Mouse (Mus musculus) E14TG2a.4 (cell line): ENCODE results near the gene Tspo2.

Experiments used
- H3K27me3 ChIP-seq: 2 replicates; pipeline ENCODE4 v1.6.1; 2014; ENCODE audit warnings: low read length, control low read depth; ENCODE audit not compliant: insufficient read depth
- H3K36me3 ChIP-seq: 2 replicates; pipeline ENCODE4 v1.6.1; 2014; ENCODE audit warnings: low read length, control low read depth; ENCODE audit not compliant: insufficient read depth
- H3K4me1 ChIP-seq: replicated peaks from 2 replicates; pipeline ENCODE4 v1.6.1; 2014; ENCODE audit warnings: low read depth, low read length, control low read depth
- H3K4me3 ChIP-seq: replicated peaks from 2 replicates; pipeline ENCODE4 v1.5.1; 2014; ENCODE audit warnings: mild to moderate bottlenecking, low read length
- H3K9me3 ChIP-seq: 2 replicates; pipeline ENCODE4 v1.6.1; 2014; ENCODE audit warnings: low read length, control low read depth
- CTCF ChIP-seq: conservative IDR thresholded peaks from 2 replicates; pipeline ENCODE4 v1.5.1; 2014; ENCODE audit warnings: low read length
- NANOG ChIP-seq: IDR thresholded peaks from 2 replicates; pipeline ENCODE4 v1.6.1; 2014; ENCODE audit warnings: borderline replicate concordance, low read length, mixed read lengths
- POU5F1 ChIP-seq: IDR thresholded peaks from 2 replicates; pipeline ENCODE4 v1.6.1; 2014; ENCODE audit warnings: low read length, borderline replicate concordance

Gene Tspo2

DNA sequence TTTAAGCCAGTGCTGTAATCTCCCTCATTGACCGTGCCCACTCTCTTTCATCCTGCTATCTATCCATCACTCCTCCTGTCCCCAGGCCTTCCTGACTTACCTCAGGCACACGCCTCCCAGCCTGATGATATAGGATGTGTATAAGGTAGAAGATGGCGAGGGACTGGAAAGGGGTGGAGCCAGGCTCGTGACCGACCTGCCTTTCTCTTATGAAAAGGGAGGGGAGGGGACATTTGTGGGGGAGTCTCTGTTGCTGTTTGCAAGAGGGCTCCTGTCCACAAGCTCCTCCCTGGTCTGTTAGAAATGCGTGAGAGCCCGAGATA, at the start of gene Tspo2:
Gene Tspo2 (minus strand): TSS at position 170 of the 323 bp plus-strand sequence.
- Histone ChIP-seq H3K4me3 (no peak within 1 kb of the TSS), H3K4me1 (peaks cover 69% of the 10 kb centered on the region), H3K36me3 (no peaks in the 10 kb centered on the region), H3K27me3 (peaks cover 17% of the 10 kb centered on the region; the same call in 1 of the 2 replicates), H3K9me3 (no peaks in the 10 kb centered on the region)
- TF ChIP-seq POU5F1, result no peak
- TF ChIP-seq CTCF, result no peak
- TF ChIP-seq NANOG, result no peak

DNA sequence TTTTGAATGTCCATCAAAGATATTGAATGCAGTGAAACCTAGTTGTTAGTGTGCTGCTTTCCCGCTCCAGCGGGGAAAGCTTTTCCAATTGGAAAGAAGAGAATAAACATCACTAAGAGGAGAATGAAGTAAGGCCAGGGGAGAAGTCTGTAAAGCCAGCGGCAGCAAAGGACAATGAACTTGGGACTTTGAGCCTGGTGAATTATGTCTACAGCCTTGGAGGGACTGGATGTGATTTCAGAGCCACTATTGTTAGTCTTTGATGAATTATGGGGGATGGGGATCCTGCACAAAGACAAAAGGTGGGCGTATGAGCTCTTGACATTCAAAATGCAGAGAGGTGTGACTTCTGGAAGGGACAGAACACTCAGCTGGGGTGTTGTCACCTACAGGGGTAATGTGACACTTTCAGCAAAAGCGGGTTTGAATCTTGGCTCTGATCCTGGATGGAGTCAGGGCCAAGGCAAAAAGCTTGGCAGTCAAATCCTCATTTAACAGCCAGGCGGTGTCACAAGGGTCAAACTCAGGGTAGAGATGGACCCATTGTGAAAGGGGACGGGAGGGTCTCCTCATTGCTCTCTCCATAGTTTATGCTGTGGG, 49.6 kb upstream of the Tspo2 start:
- no peak for TF ChIP-seq POU5F1
- no peak for TF ChIP-seq CTCF
- no peak for TF ChIP-seq NANOG
- H3K27me3 ChIP-seq, result 0 out of 2 replicates have a peak, but pooled peaks cover 3% of the 10 kb centered on the region
- no peak overlapping the region for H3K4me3 ChIP-seq
- peaks cover 34% of the 10 kb centered on the region for H3K4me1 ChIP-seq
- no peaks in the 10 kb centered on the region for H3K36me3 ChIP-seq
- H3K9me3 ChIP-seq, result no peaks in the 10 kb centered on the region

GRCm38 (mm10) chr17:48497986-48498385, 46.7 kb upstream of the Tspo2 start:
- Histone ChIP-seq H3K36me3 (no peaks in the 10 kb centered on the region), H3K27me3 (0 out of 2 replicates have a peak, but pooled peaks cover 3% of the 10 kb centered on the region), H3K4me3 (no peak overlapping the region), H3K4me1 (peaks cover 21% of the 10 kb centered on the region), H3K9me3 (no peaks in the 10 kb centered on the region)
- TF ChIP-seq CTCF, result no peak
- no peak for TF ChIP-seq NANOG
- TF ChIP-seq POU5F1, result no peak

DNA sequence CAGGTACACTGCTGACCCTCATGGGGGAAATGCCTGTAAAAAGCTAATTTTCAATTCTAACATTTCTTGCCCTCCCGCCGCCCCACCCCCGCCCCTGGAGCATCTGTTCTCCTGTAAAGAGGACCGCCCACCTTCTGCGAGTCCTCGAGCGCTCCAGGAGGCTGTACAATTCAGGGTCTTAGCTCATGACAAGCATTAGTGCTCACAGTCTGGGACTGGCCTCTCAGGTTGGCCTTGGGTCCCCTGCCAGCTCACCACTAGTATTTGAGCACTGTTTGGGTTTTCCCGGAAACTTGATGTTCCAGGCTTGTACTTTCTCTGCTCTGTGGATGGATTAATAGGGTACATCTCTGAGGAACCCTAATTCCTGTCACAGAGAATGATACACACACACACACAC, 42.7 kb upstream of the Tspo2 start:
- H3K4me3 ChIP-seq, result no peak overlapping the region
- no peaks in the 10 kb centered on the region for H3K27me3 ChIP-seq
- peaks cover 39% of the 10 kb centered on the region for H3K4me1 ChIP-seq
- H3K9me3 ChIP-seq, result peaks cover 9% of the 10 kb centered on the region
- H3K36me3 ChIP-seq, result no peaks in the 10 kb centered on the region
- TF ChIP-seq POU5F1, result no peak
- no peak for TF ChIP-seq NANOG
- TF ChIP-seq CTCF, result no peak

DNA sequence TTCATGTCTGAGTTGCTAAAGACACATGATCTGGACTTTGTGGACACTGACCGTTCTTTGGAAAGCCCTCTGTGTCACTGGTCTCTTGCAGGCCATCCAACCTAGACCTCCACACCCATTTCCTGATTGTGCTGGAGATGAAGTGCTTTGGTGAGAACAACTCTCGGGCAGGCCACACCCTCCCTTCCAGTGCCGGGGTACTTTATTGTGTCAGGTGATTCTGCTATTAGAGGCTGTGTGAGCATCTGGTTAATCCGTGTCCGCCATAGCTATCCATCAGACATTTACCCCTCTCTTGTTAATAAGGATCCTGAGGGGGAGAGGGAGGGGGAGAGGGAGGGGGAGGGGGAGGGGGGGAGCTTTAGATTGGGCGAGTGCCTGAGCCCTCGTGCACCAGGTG, 42.3 kb upstream of the Tspo2 start:
- Histone ChIP-seq H3K4me3 (no peak overlapping the region), H3K27me3 (no peaks in the 10 kb centered on the region), H3K36me3 (no peaks in the 10 kb centered on the region), H3K4me1 (peaks cover 39% of the 10 kb centered on the region), H3K9me3 (peaks cover 13% of the 10 kb centered on the region)
- no peak for TF ChIP-seq CTCF
- TF ChIP-seq POU5F1, result no peak
- TF ChIP-seq NANOG, result no peak

- Histone ChIP-seq H3K27me3 (no peaks in the 10 kb centered on the region), H3K4me3 (0 out of 2 replicates have a peak overlapping the region, but pooled peaks have one; percentile 13), H3K9me3 (peaks cover 16% of the 10 kb centered on the region), H3K4me1 (peaks cover 39% of the 10 kb centered on the region), H3K36me3 (no peaks in the 10 kb centered on the region)
- no peak for TF ChIP-seq POU5F1
- no peak for TF ChIP-seq NANOG
- no peak for TF ChIP-seq CTCF
These were observed 41.3 kb upstream of the Tspo2 start for GRCm38 (mm10) chr17:48492621-48493020.

DNA sequence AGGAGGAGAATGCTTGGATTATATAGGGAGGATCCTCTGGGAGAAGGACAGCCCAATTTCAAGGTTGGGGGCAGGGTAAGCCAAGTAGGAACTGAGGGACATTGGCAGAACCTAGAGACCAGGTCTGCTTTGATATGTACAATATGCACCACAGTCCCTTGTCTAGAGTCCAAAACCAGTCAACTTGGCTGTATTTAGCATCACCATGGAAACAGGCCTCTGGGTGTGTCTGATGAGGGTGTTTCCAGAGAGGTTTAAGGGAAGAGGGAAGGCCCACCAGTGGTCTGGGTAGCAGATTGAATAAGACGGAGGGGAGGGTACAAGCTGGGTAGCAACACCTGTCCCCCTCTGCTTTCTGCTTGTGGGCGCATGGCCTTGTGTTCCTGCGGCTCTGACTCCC, 38.1 kb upstream of the Tspo2 start:
- no peak for TF ChIP-seq CTCF
- TF ChIP-seq NANOG, result no peak
- TF ChIP-seq POU5F1, result no peak
- no peaks in the 10 kb centered on the region for H3K27me3 ChIP-seq
- H3K36me3 ChIP-seq, result no peaks in the 10 kb centered on the region
- peaks cover 48% of the 10 kb centered on the region for H3K4me1 ChIP-seq
- no peak overlapping the region for H3K4me3 ChIP-seq
- peaks cover 16% of the 10 kb centered on the region for H3K9me3 ChIP-seq

- peaks cover 8% of the 10 kb centered on the region; the same call in 1 of the 2 replicates for H3K9me3 ChIP-seq
- TF ChIP-seq CTCF (no peak), NANOG (no peak), POU5F1 (no peak)
- H3K36me3 ChIP-seq, result no peaks in the 10 kb centered on the region
- 0 out of 2 replicates have a peak, but pooled peaks cover 11% of the 10 kb centered on the region for H3K27me3 ChIP-seq
- H3K4me3 ChIP-seq, result no peak overlapping the region
- peaks cover 27% of the 10 kb centered on the region for H3K4me1 ChIP-seq
These were observed 32.9 kb upstream of the Tspo2 start for GRCm38 (mm10) chr17:48484191-48484590.

- 0 out of 2 replicates have a peak, but pooled peaks cover 11% of the 10 kb centered on the region for H3K27me3 ChIP-seq
- peaks cover 5% of the 10 kb centered on the region; the same call in 1 of the 2 replicates for H3K9me3 ChIP-seq
- H3K4me3 ChIP-seq, result no peak overlapping the region
- peaks cover 27% of the 10 kb centered on the region for H3K4me1 ChIP-seq
- TF ChIP-seq CTCF, result no peak
- TF ChIP-seq POU5F1, result no peak
- no peaks in the 10 kb centered on the region for H3K36me3 ChIP-seq
These were observed 32.4 kb upstream of the Tspo2 start for GRCm38 (mm10) chr17:48483764-48484163.
